In genomic region chr5:100477604-100478003, GRCm38 (mm10) we compare ENCODE assay signal across 28 mouse cellular contexts. TPM values are rescaled to one million over a fixed set of nuclear protein-coding genes. Genes with fewer than 3 reads are reported as not detected.
DNase-seq lines count a peak whose midpoint lies in the region; ATAC-seq and TF ChIP-seq lines count a peak whose summit lies in the region.
"Had no signal": no experiment of that assay in that cellular context is flagged by ENCODE, and none has a peak within 500 bp of the region (broad histone marks: within the 10 kb centered on the region; RNA-seq: fewer than 3 reads in every experiment).

No protein-coding gene starts in this region.

- 80% methylated on average over 9 of the region's 9 CpGs for WGBS in kidney, embryonic 16.5 days

- no peak overlapping the region for H3K27ac ChIP-seq in MEL (ENCODE audit: control insufficient read depth, low read depth, low read length)
- no peak overlapping the region for H3K27ac ChIP-seq in kidney, embryonic 16.5 days (ENCODE audit: low read length)
- H3K27ac ChIP-seq: embryonic facial prominence, embryonic 13.5 days; embryonic facial prominence, embryonic 15.5 days; forebrain, embryonic 10.5 days; forebrain, embryonic 12.5 days had no signal

- no peak overlapping the region for H3K4me3 ChIP-seq in MEL (ENCODE audit: control insufficient read depth in 1 of 2, insufficient read depth in 1 of 2, low read depth in 2 of 2, low read length in 2 of 2)
- no peak overlapping the region for H3K4me3 ChIP-seq in kidney, embryonic 16.5 days (ENCODE audit: low read length)
- H3K4me3 ChIP-seq: embryonic facial prominence, embryonic 13.5 days; embryonic facial prominence, embryonic 15.5 days; erythroblast, embryonic 14.5 days; forebrain, embryonic 10.5 days; forebrain, embryonic 12.5 days had no signal

- no peaks in the 10 kb centered on the region for H3K4me1 ChIP-seq in MEL (ENCODE audit: control insufficient read depth in 1 of 2, insufficient read depth in 2 of 2, low read length in 2 of 2)
- H3K4me1 ChIP-seq in kidney, embryonic 16.5 days (ENCODE audit: insufficient read depth, low read length): no peaks in the 10 kb centered on the region
- H3K4me1 ChIP-seq: embryonic facial prominence, embryonic 13.5 days; embryonic facial prominence, embryonic 15.5 days; forebrain, embryonic 10.5 days; forebrain, embryonic 12.5 days had no signal

- TF ChIP-seq CTCF in MEL (IDR thresholded peaks at IDR 0.05 in 2 of 3, conservative IDR thresholded peaks at IDR 0.05 in 1 of 3; ENCODE audit: control insufficient read depth in 1 of 3, insufficient read depth in 1 of 3, low read depth in 2 of 3, low read length in 3 of 3, poor library complexity in 1 of 3, severe bottlenecking in 1 of 3): no peak

- H3K4me2 ChIP-seq in kidney, embryonic 16.5 days (replicated peaks; ENCODE audit: low read depth, low read length): no peak overlapping the region
- H3K4me2 ChIP-seq: embryonic facial prominence, embryonic 13.5 days; embryonic facial prominence, embryonic 15.5 days; forebrain, embryonic 12.5 days had no signal

- no peak for TF ChIP-seq POLR2A in MEL (IDR thresholded peaks at IDR 0.05; ENCODE audit: control insufficient read depth in 1 of 2, insufficient read depth in 1 of 2, low read depth in 1 of 2, low read length in 2 of 2, poor library complexity in 1 of 2)

- no peaks in the 10 kb centered on the region for H3K27me3 ChIP-seq in MEL (ENCODE audit: control insufficient read depth in 1 of 2, insufficient read depth in 2 of 2, low read length in 2 of 2)
- H3K27me3 ChIP-seq in kidney, embryonic 16.5 days (ENCODE audit: insufficient read depth, low read length): no peaks in the 10 kb centered on the region
- H3K27me3 ChIP-seq: CH12.LX; embryonic facial prominence, embryonic 13.5 days; embryonic facial prominence, embryonic 15.5 days; forebrain, embryonic 12.5 days had no signal

- no peak for TF ChIP-seq RAD21 in MEL (IDR thresholded peaks at IDR 0.05; ENCODE audit: low read depth, low read length)

- peaks cover 0 to 7% of the 10 kb centered on the region in 2 experiments for H3K36me3 ChIP-seq in MEL (ENCODE audit: control insufficient read depth in 1 of 2, insufficient read depth in 2 of 2, low read length in 2 of 2)
- peaks cover 12% of the 10 kb centered on the region; the same call in 1 of the 2 replicates for H3K36me3 ChIP-seq in kidney, embryonic 16.5 days (ENCODE audit: insufficient read depth, low read length)

- no peaks in the 10 kb centered on the region for H3K9me3 ChIP-seq in MEL (replicated peaks; ENCODE audit: insufficient read depth, low read length)
- no peaks in the 10 kb centered on the region for H3K9me3 ChIP-seq in kidney, embryonic 16.5 days (ENCODE audit: low read length)
- H3K9me3 ChIP-seq: embryonic facial prominence, embryonic 13.5 days; embryonic facial prominence, embryonic 15.5 days; forebrain, embryonic 10.5 days; forebrain, embryonic 12.5 days; G1E had no signal

- no peak overlapping the region for H3K9ac ChIP-seq in MEL (ENCODE audit: control insufficient read depth, low read depth, low read length, poor library complexity, severe bottlenecking)
- no peak overlapping the region for H3K9ac ChIP-seq in kidney, embryonic 16.5 days (replicated peaks; ENCODE audit: low read length)
- H3K9ac ChIP-seq: embryonic facial prominence, embryonic 13.5 days; embryonic facial prominence, embryonic 15.5 days; forebrain, embryonic 12.5 days had no signal

- no peaks in the 10 kb centered on the region; the same call in 1 of the 2 replicates for H3K79me2 ChIP-seq in MEL (ENCODE audit: control insufficient read depth, insufficient read depth, low read length, poor library complexity)

- no peak for TF ChIP-seq EP300 in MEL (IDR thresholded peaks at IDR 0.05; ENCODE audit: low read depth in 1 of 2, low read length in 2 of 2)

- peak; percentile 84 for ATAC-seq in granulocyte monocyte progenitor cell, adult 5-6 weeks (replicated peaks; ENCODE audit: poor library complexity, severe bottlenecking)
- peak; percentile 50 for ATAC-seq in megakaryocyte progenitor cell, adult 5-6 weeks (replicated peaks; ENCODE audit: poor library complexity)
- no peak for ATAC-seq in kidney, embryonic 16.5 days (ENCODE audit: low FRiP score, low TSS enrichment)
- ATAC-seq in activated CD4-positive, CD25-positive, alpha-beta regulatory T cell, adult 4 months: no peak
- ATAC-seq: CD4-positive, CD25-positive, alpha-beta regulatory T cell, adult 4 months; forebrain, embryonic 14.5 days; forebrain, embryonic 16.5 days had no signal

- DNase-seq in 416B (ENCODE audit: low read depth) (peak; percentile 32), MEL (ENCODE audit: low read depth, low spot score) (no peak)
- no peak for DNase-seq in spleen, adult 18-20 months
- DNase-seq in lung, postnatal 36 days: no peak
- DNase-seq: adrenal gland, adult 8-10 months; adrenal gland, postnatal 14 days; adrenal gland, postnatal 36 days; B cell, adult 2 months; cerebellum, adult 11-12 months; cerebellum, adult 2 months; cerebellum, adult 9-10 months; cerebellum, postnatal 10 days; cerebellum, postnatal 25 days; embryo, embryonic 11 days had no signal

TF ChIP-seq in MEL, 35 proteins besides CTCF, POLR2A, EP300 and RAD21:
- TF ChIP-seq POLR2AphosphoS2 (IDR thresholded peaks at IDR 0.05; ENCODE audit: low read length): 0 out of 2 replicates have a peak, but pooled peaks have one; percentile 16
- TF ChIP-seq MAZ (IDR thresholded peaks at IDR 0.05; ENCODE audit: low read depth, low read length): no peak

RNA-seq across cellular contexts. Expression of gene Lin54, which starts 22.8 kb away (rescaled TPM):
- total RNA-seq in MEL (2012; rRNA removed): 14.1 and 14.4 TPM in 2 replicates
- polyA plus RNA-seq in MEL (2012; ENCODE audit: insufficient read depth in 1 of 2, insufficient read length in 2 of 2, low read depth in 1 of 2, low replicate concordance in 2 of 2, missing spikeins in 1 of 2): 10 to 100 TPM in 1 of 2 experiments, not detected in 1; 16.0 TPM
- 26.2 and 27.7 TPM in 2 replicates for total RNA-seq in granulocyte monocyte progenitor cell, adult 5-6 weeks (2014; fragmentation: Nextera tagmentation)
- 26.6 and 31.6 TPM in 2 replicates for total RNA-seq in granulocyte monocyte progenitor cell, adult 5-6 weeks (2017)
- 25.5 and 31.1 TPM in 2 replicates for total RNA-seq in megakaryocyte progenitor cell, adult 5-6 weeks (2015)
- total RNA-seq in megakaryocyte progenitor cell, adult 5-6 weeks (2017): 30.1 and 44.3 TPM in 2 replicates
- polyA plus RNA-seq in kidney, embryonic 16.5 days (2015; fragmentation: Nextera tagmentation; extraction: Ambion mirVana): 11.2 and 12.1 TPM in 2 replicates
- 10 to 100 TPM in 1 of 2 experiments, 1 to 10 TPM in 1; 8.0 to 10.8 TPM for polyA plus RNA-seq in activated CD4-positive, CD25-positive, alpha-beta regulatory T cell, adult 4 months (2017; shearing (Covaris generic))

RNA-seq across cellular contexts. Expression of gene Cops4, which starts 40.5 kb away (rescaled TPM):
- 142 and 143 TPM in 2 replicates for total RNA-seq in MEL (2012; rRNA removed)
- 100 to 1,000 TPM; 112 to 626 TPM for polyA plus RNA-seq in MEL (2012; ENCODE audit: insufficient read depth in 1 of 2, insufficient read length in 2 of 2, low read depth in 1 of 2, low replicate concordance in 2 of 2, missing spikeins in 1 of 2)
- total RNA-seq in granulocyte monocyte progenitor cell, adult 5-6 weeks (2014; fragmentation: Nextera tagmentation): 72.0 and 81.7 TPM in 2 replicates
- 147 and 155 TPM in 2 replicates for total RNA-seq in granulocyte monocyte progenitor cell, adult 5-6 weeks (2017)
- total RNA-seq in megakaryocyte progenitor cell, adult 5-6 weeks (2015): 87.1 and 98.6 TPM in 2 replicates
- 137 and 159 TPM in 2 replicates for total RNA-seq in megakaryocyte progenitor cell, adult 5-6 weeks (2017)
- 191 and 193 TPM in 2 replicates for polyA plus RNA-seq in kidney, embryonic 16.5 days (2015; fragmentation: Nextera tagmentation; extraction: Ambion mirVana)
- polyA plus RNA-seq in activated CD4-positive, CD25-positive, alpha-beta regulatory T cell, adult 4 months (2017; shearing (Covaris generic)): 100 to 1,000 TPM in 1 of 2 experiments, 10 to 100 TPM in 1; 97.9 to 108 TPM

Comparison
In these comparisons a context has a peak if more than half of its experiments do, and no peak if none do; other contexts are left out.
1. ATAC-seq: peak in granulocyte monocyte progenitor cell, adult 5-6 weeks (single experiment) and megakaryocyte progenitor cell, adult 5-6 weeks (single experiment); none in kidney, embryonic 16.5 days (single experiment) and activated CD4-positive, CD25-positive, alpha-beta regulatory T cell, adult 4 months (single experiment).